Mouse (Mus musculus) adipocyte (in vitro differentiated cells): ENCODE measurements at regions not wholly inside any gene's neighbourhood (a gene's known extent, or its start where the extent isn't known, plus 50 kb on each side); places are given as distances from the start of the nearest gene placed in this dataset.

Source experiments
- DNase-seq: peaks from one replicate; pipeline ENCODE4 v3.0.0-alpha.2; 2016; ENCODE audit warnings: low spot score

GRCm38 (mm10) chr10:118765544-118766441 is 104.2 kb downstream of the Dyrk2 start:
- no peak for DNase-seq

GRCm38 (mm10) chr10:118766826-118767225 is 103.2 kb downstream of the Dyrk2 start:
- no peak for DNase-seq

- DNase-seq, result no peak
These were observed 100.3 kb downstream of the Dyrk2 start for GRCm38 (mm10) chr10:118769751-118770150.

- DNase-seq, result no peak
These were observed 91.4 kb downstream of the Dyrk2 start for GRCm38 (mm10) chr10:118778656-118779055.

- DNase-seq, result no peak
These were observed 89.0 kb downstream of the Dyrk2 start for GRCm38 (mm10) chr10:118780831-118781569.

- no peak for DNase-seq
These were observed 88.2 kb downstream of the Dyrk2 start for GRCm38 (mm10) chr10:118781811-118782232.

- DNase-seq, result no peak
These were observed 87.4 kb downstream of the Dyrk2 start for GRCm38 (mm10) chr10:118782646-118783045.

- no peak for DNase-seq
These were observed 82.7 kb downstream of the Dyrk2 start for GRCm38 (mm10) chr10:118787280-118787690.

GRCm38 (mm10) chr10:118792352-118793100 is 77.5 kb downstream of the Dyrk2 start:
- DNase-seq, result no peak

- no peak for DNase-seq
These were observed 76.2 kb downstream of the Dyrk2 start for GRCm38 (mm10) chr10:118793794-118794193.

GRCm38 (mm10) chr10:118794395-118795060 is 75.5 kb downstream of the Dyrk2 start:
- DNase-seq, result no peak

GRCm38 (mm10) chr10:118795061-118795407 is 75.0 kb downstream of the Dyrk2 start:
- no peak for DNase-seq

GRCm38 (mm10) chr10:118796512-118796911 is 73.5 kb downstream of the Dyrk2 start:
- no peak for DNase-seq

GRCm38 (mm10) chr10:118797256-118797655 is 72.8 kb downstream of the Dyrk2 start:
- no peak for DNase-seq

- DNase-seq, result no peak
These were observed 70.2 kb downstream of the Dyrk2 start for GRCm38 (mm10) chr10:118799767-118800166.

GRCm38 (mm10) chr10:118803922-118804557 is 66.0 kb downstream of the Dyrk2 start:
- DNase-seq, result no peak

GRCm38 (mm10) chr10:118804574-118804973 is 65.4 kb downstream of the Dyrk2 start:
- DNase-seq, result no peak
